Mouse (Mus musculus) v-Abl transformed pro-B cells (cell line): ENCODE measurements around the gene Uqcr11.

ENCODE experiments used
- in situ Hi-C, 2 experiments: fragments of 400-800 bp; cut with MboI; formaldehyde crosslinking; loops; one replicate each; pipeline ENCODE4 v1.15.1; 2025; ENCODE audit not compliant: unreplicated experiment in 2 of 2

Uqcr11 gene

DNA sequence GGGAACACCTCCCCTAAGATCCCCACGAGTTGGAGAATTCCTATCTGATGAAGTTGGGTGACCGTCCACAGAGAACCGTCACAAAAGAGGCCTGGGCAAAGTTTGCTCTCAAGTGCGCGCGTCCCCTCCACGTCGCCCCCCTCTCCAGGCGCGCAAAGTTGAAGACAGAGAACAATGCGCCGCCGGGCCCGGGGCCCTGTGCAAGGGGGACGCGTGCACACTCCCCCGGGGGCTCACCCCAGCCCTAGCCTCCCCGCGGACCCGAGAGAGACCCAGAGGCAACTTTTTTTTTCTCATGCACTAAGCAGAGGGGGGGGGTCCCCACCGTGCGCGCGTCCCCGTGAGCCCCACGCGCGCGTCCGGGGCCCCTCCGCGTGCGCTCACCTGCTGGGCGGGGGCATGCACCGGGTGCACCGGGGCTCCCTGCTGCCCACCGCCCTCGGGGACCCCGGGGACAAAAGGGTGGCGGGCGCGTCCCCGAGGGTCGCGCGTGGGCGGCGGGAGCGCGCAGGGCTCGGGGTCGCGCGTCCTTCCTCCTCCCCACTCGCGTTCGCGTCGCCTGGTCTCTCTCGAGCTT is 26.4 kb upstream of the Uqcr11 start:
- in situ Hi-C loops = loop anchor here (5.0 to 25.0 kb wide), 3 partner anchors 36 to 254 kb away; partner anchors contain the start of genes Mbd3 (in 1 of the 2) and Mknk2 (in 1 of the 2)

DNA sequence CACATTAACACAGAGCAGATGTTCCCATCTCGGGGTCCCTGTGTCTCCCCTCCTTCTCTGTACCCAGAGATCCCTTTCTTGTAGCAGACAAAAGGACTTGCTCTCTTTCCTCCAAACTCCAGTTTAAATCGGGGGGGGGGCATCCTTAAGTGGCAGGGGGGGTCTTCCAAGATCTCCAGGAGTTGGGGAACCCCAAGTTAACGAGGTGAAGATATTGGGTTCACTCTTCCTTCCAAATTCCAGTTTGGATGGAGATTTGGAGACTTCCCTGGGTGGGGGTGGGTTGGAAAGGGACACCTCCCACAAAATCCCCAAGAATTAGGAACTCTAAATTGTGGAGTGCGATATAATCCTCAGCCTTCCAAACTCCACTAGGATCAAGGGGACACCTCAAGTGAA is 25.8 kb upstream of the Uqcr11 start:
- in situ Hi-C loops = loop anchor here (5.0 to 25.0 kb wide), 3 partner anchors 35 to 255 kb away; partner anchors contain the start of genes Mbd3 (in 1 of the 2) and Mknk2 (in 1 of the 2)

DNA sequence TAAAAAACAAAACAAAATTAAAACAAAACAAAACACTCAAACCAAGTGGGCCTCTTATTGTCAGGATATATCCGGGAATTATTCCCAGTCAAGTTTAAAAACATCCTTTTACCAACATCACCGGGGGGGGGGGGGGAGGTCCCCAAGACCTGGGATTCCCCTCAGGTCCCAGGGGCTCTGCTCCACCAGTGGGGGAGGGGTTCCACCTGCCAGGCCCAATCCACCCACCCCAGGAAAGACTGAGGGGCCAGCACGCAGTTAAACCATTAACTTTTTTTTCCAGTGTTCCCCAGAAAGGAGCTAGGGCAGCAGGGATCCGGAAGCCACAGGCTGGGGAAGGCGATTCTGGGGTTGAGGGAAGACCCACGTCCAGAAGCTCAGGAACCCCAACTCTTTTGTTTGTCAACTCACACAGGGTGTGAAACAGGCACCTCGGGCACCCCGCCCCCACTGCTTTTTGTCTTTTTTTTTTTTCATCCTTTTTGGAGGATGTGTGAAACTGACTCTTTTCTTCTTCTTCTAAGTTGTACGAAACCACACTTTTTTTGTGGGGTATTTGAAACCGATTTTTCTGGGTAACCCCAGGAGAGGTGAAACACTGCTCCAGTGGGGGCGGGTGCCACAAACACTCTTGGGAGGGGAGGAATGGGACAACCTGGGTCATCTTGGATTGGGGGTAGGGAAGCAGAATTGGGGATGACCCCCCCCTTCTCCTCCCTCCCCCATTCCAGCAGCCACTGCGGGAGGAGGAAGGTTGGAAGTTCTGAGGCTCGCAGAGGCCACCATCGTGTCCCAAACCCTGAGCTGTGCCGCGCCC is 25.1 kb upstream of the Uqcr11 start:
- in situ Hi-C loops = loop anchor here (5.0 to 25.0 kb wide), 3 partner anchors 34 to 256 kb away; partner anchors contain the start of genes Mbd3 (in 1 of the 2) and Mknk2 (in 1 of the 2)

DNA sequence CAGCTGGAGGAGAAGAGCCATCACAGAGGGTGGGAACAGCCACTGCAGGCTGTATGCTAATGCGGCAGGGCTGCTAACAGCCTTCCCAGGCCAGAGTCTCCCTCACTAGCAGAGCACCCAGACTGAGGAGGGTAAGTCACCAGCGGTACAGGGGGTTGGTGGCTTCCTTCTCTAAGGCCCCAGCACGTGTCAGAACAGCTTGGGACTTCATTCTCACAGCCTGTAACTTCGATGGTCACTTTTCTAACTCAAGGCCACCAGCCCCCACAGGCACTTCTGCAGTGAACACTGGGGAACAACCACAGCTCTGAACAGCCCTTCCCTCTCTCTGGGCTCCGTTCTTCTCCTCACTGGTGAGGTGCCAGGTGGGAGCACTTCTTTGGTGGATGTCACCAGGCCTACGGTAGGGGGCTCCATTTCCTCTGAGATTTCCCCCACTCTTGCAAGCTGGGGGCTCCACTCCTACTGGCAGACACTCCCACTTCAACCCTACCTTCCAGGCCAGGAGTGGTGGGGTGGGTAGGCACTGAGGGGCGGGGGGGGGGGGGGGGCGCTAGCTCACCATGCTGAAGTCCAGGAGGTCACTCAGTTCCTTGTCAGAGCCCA is 23.8 kb upstream of the Uqcr11 start:
- in situ Hi-C loops = loop anchor here (5.0 to 25.0 kb wide), 3 partner anchors 33 to 257 kb away; partner anchors contain the start of genes Mbd3 (in 1 of the 2) and Mknk2 (in 1 of the 2)

DNA sequence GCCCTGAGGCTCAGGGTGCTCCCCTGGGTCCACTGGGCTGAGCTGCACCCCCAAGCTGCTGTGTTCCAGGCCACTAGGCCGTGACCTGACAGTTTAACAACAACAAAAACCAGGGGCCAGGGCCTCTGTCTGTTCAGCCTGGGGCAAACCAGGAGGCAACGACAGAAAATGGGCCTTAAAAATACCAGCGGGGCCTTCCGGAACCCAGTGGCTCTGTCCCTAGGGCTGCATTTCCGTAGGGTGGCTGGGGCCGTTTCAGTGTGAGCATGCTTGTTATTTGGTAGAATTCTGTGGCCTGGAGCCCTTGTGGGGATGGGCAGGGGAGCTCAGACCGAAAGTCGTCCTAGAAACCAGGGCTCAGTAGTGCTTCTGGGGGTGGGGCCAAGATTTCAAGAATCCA is 23.2 kb upstream of the Uqcr11 start:
- in situ Hi-C loops = loop anchor here (5.0 to 25.0 kb wide), 3 partner anchors 32 to 258 kb away; partner anchors contain the start of genes Mbd3 (in 1 of the 2) and Mknk2 (in 1 of the 2)

DNA sequence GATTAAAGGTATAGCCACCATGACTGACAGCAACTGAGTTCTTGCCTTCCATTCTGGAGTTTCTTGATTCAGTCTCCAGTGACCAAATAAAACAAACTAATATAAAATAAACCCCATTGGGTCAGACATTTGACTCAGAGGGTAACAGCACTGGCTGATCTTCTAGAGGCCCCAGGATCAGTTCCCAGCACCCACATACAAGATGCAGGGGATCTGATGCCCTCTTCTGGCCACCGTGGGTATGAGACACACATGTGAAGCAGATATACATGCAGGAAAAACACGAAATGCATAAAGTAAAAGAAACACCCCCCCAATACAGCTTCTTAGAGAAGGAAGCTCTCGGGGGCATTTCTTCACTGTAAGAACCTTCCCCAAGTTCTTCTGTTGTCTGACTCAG is 18.4 kb upstream of the Uqcr11 start:
- in situ Hi-C loops = loop anchor here in 1 of 2 experiments (25.0 kb wide), 1 partner anchor 262 kb away; the partner anchor contains the start of gene Mknk2

DNA sequence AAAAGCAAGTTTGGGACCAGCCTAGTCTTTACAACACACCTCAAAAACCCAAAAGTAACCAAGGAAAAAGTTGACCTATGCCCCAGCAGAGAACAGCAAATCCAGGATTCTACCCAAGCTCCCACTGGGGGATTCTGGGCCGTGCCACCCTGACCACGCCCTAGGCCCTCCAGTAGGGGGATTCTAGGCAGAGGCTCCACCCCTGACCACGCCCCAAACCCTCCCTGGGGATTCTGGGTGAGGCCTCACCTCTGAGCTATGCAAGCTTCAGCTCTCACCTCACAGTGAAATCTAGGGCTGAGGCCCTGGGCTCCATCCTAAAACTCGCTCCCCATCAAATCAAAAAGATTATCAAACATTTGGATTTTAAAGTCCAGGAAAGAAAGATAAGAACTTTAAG is 16.9 kb upstream of the Uqcr11 start:
- in situ Hi-C loops = no loop called here

DNA sequence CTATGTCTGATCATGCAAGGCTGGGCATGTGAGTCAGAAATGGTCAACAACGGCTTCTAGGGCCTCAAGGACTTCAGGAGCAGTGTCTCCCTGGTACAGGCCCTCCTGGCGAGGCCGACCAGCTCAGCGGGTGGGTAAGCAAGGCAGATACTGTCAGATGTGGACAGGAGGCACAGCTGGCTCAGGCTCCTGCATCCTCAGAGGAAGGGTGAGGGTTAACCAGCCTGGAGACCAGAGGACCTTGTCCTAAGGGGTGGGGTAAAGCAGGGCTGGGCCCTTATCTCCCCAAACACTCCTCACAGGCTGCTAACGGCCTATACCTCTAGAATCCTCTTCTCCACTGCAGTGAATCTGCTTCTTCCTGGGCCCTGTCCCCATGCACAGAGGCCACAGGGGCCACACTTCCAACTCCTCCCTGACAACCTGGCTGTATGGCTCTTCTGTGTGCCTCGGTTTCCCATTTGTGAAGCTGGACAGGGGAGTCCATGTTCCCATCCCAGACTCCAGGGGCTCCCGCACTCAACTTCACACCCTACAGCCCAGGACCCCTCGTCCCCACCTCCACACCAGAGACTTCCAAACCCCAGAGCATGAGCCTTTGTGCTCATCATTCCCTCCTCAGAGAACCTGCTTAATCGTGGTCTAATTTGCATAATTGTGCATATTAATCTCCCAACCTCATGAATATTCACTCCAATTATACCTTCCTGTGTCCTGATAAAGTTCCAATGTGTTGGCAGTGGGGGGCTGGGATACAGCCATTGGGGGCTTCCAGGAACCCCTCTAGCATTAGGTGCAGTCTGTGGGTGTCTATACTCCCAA is 15.2 kb upstream of the Uqcr11 start:
- in situ Hi-C loops = no loop called here

DNA sequence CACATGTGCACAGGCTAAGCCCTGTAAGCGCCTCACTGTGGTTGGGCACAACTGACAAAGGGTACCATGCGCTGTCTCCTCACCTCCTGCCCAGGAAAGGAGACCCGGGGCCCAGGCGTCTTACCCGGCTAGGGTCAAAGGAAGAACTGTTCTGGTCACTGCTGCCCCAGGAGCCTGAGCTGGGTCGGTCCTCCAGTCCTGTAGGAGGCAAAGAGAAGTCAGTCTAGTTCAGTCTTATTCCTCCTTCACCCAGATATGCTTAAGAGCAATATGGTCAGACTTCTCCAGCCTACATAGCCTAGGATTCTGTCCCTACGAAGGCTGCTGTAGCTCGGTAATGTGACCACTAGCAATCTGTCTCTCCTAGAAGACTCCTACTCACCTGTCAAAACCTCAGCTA is 14.6 kb upstream of the Uqcr11 start:
- in situ Hi-C loops = no loop called here

DNA sequence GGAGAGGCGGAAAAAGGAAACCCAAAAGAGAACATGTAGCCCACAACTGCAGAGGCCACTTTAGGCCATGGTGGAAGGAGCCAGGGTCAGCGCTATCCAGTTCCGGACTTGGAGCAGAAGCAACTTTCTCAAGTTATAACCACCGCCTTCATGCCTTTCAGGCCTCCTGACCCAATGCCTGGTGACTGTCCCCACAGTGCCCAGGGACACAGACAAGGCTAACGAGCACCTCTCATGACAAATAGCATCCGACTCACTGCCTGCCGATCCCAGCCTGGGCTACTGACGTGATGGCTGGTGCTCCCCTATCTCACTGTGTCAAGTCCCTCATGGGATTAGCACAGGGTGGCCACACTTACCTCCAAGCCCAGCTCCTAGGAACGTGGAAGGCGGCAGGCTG is 14.1 kb upstream of the Uqcr11 start:
- in situ Hi-C loops = no loop called here

DNA sequence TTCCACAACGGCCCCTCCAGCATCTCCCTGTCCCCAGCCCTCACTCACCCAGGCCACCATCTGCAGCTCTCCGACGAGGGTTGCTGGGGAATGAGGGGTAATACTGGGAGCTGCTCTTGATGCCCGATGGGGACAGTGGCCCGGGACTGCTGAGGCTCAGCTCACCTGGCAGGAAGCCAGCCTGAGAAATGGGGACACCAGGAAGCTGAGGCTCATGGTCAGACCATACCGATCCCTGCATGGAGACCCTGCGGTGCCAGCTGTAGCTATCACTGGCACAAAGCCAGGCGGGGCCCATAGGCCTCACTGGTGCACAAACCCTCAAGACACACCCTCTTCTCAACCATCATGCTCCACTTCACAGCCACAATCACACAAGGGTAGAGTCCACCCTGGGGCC is 12.8 kb upstream of the Uqcr11 start:
- in situ Hi-C loops = no loop called here

DNA sequence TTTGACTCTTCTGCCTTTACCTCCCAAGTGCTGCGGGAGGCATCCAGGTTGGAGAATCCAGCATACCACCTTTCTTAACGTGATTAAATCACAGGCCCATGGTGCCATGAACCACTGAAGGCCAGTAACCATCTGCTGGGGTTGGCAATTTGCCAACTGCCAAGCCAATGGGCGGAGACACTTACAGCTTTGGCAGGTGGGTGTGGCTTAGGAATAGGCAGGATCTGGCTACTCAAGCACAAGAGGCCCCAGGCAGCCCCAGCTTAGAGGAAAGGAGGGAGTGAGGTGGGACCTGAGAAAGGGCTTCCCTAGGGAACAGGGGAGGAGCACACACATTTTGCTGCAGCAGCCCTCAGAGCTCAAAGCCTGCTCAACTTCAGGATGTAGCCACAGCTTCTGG is 11.7 kb upstream of the Uqcr11 start:
- in situ Hi-C loops = no loop called here

DNA sequence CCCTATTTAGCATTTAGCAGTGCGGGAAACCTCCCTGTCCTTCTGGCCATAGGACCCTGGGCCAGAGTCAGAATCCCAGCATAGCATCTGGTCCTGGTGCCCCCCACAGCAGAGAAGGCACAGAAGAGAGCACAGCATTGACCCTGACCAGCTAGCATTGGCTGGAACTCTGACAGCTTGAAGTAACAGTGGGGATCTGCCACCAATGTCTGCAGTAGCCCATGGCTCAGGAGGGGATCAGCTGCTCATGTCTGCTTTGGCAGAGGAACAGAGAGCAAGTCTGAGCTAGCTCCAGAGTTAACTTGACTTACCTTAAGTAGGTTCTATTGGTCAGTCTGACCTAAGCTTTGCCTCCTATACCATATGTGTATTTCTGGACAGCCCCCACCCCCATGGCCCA is 11.2 kb upstream of the Uqcr11 start:
- in situ Hi-C loops = no loop called here

DNA sequence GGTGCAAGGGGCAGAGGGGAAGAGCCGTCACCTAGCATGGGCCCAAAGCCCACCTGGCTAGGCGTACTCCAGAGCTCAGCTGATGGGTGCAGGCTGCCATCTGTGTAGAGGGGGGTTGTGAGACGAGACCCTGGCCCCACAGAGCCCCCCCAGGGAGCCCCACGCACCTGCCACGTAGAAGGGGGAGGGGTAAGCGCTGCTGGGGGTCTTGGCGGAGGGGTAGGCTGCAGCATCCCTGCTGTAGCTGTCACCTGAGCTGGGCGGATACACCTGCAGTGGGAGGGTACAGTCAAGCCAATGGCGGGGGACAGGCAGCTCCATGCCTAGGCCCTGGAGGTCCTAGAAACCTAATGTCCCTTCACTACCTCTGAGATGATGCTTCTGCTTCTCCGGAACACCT is 10.7 kb upstream of the Uqcr11 start:
- in situ Hi-C loops = no loop called here

DNA sequence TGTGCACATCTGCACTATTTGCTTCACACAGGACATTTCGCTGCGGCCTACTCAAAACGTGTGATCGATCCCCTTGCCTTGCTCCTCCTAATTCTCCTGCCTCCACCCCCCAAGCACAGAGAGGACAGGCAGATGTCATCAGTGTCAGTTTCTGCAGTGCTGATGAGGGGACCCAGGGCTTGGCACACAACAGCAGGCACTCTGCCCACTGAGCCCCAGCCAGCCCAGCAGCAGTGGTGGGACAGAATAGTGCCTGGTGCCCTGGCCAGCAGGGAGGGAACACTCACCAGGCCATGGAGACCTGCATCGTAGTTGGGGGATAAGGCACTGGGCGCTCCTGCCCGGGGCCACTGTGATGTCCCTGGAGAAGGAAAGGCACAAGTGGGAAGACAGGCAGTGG is 8.9 kb upstream of the Uqcr11 start:
- in situ Hi-C loops = no loop called here

DNA sequence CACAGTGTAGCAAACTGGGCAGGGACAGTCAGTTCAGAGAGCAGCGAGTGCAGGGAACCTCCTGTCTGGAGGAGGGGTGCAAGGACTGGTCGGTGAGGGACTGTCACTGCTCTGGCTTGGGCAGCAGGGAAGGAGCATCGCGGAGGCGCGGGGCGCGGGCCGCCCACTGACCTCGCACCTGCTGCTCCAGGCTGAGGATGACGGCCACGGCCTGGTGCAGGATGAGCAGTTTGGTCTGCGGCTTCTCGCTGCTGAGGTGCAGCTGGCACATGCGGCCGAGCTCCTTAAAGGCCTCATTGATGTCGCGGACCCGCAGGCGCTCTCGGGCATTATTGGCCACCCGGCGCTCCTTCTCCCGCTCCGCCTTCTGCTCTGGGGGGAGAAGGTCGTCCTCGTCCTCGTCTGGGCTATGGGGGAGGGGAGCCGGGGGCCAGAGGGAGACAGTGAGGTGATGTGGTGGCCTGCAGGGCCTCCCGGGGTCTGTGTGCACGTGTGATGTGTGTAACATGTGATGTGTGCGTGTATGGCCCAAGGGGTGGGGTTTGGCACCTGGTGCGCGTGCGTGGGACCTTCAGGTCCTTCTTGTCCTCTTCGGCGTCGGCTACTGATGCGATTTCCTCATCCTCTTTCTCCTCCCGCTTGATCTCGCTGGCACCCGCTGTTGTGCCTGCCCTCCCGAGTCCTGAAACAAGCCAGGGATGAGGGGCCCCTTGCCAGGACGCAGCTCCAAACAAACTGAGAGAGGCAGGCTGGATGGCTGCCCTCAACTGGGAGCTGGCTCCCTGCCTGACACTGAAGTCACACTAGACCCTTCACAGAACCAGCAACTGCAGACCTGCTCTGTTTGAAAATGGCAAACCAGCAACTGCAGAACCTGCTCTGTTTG is 6.3 kb upstream of the Uqcr11 start:
- in situ Hi-C loops = no loop called here

DNA sequence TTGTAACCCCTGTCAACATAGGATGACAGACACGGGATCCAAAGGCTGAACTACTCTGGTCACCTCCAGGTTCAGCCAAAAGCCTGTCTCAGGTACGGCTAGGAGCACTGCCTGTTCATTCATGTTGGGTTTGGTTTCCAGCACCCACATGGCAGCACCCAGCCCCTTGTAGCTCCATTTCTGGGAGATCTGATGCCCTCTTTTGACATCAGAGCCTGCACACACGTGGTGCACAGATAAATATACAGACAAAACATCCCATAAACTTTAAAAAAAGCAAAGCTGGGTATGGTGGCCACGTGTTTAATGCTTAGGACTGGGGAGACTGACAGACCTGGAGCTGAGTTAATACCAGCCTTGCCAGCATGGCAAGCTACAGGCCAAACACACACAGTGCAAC is 1.3 kb upstream of the Uqcr11 start:
- in situ Hi-C loops = no loop called here

DNA sequence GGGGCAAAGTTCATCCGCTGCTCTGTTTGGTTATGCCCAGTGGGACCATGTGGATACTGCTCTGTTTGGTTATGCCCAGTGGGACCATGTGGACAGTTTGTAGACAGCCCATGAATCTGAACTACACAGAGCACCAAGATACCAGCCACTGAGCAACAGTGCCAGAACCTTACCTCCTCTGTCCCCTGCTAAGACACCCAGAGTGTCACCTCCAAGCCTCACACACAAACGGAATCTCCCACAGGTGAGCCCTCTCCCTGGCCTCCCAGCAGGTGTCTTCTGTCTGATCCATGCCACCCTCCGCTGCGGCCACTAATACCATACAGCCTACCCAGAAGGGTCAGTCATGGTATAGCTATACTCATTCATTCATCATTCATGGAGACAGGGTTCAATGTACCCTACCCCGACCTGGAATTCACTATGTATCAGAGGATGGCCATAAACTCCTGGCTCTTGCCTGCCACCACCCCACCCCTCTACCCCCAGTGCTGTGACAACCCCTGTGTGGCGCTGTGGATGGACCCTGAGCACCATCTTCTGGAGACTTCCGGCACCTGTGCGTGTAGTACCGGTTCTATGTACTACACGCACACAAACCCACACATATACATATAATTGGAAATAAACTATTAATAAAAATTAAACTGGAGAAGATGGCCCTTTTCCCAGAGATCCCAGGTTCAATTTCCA is 1.0 kb downstream of the Uqcr11 start:
- in situ Hi-C loops = no loop called here
